Mouse (Mus musculus) ovary, postnatal 14 days (tissue): Measurements from ENCODE around the gene Sdhaf3.

ENCODE experiments used
- DNase-seq: peaks from one replicate; pipeline ENCODE4 v3.0.0; 2022; ENCODE audit warnings: low spot score

The Sdhaf3 gene

GRCm38 (mm10) chr6:7068782-7069181 is 113.0 kb downstream of the Sdhaf3 start:
- DNase-seq, result no peak

- DNase-seq, result no peak
Observed at GRCm38 (mm10) chr6:7069463-7069862, 113.7 kb downstream of the Sdhaf3 start.

- no peak for DNase-seq
Observed at GRCm38 (mm10) chr6:7082054-7082453, 126.2 kb downstream of the Sdhaf3 start.

GRCm38 (mm10) chr6:7082467-7083259 is 126.9 kb downstream of the Sdhaf3 start:
- DNase-seq, result no peak

- DNase-seq, result no peak
Observed at GRCm38 (mm10) chr6:7083661-7084060, 127.9 kb downstream of the Sdhaf3 start.

GRCm38 (mm10) chr6:7084370-7084769 is 128.6 kb downstream of the Sdhaf3 start:
- DNase-seq, result no peak

- DNase-seq, result no peak
Observed at GRCm38 (mm10) chr6:7085506-7085905, 129.7 kb downstream of the Sdhaf3 start.

GRCm38 (mm10) chr6:7092094-7092493 is 136.3 kb downstream of the Sdhaf3 start:
- no peak for DNase-seq
